Mouse (Mus musculus) kidney, embryonic 14.5 days (tissue): ENCODE measurements around the gene Eef1g. TPM values are rescaled to one million over a fixed set of nuclear protein-coding genes. Genes with fewer than 3 reads are reported as not detected.

Experiments
- ATAC-seq: fragments of 200-750 bp; cut with Nextera tagmentation; 2 replicates; pipeline ENCODE4 v1.8.0; 2017; ENCODE audit warnings: moderate number of reproducible peaks, mild to moderate bottlenecking, moderate TSS enrichment, moderate library complexity; ENCODE audit not compliant: low FRiP score, low TSS enrichment
- H3K27ac ChIP-seq: fragments of 300-500 bp; sonication (generic); 2 replicates; pipeline ENCODE4 v1.5.1; 2014; ENCODE audit warnings: low read depth, mild to moderate bottlenecking, low read length, moderate library complexity, mixed read lengths
- H3K27me3 ChIP-seq: fragments of 300-500 bp; sonication (generic); 2 replicates; pipeline ENCODE4 v1.6.1; 2014; ENCODE audit warnings: mild to moderate bottlenecking, low read length; ENCODE audit not compliant: control insufficient read depth, insufficient read depth
- H3K36me3 ChIP-seq: fragments of 300-500 bp; sonication (generic); 2 replicates; pipeline ENCODE4 v1.6.1; 2014; ENCODE audit warnings: low read length, mixed read lengths; ENCODE audit not compliant: control insufficient read depth, insufficient read depth
- H3K4me1 ChIP-seq: fragments of 300-500 bp; sonication (generic); 2 replicates; pipeline ENCODE4 v1.6.1; 2014; ENCODE audit warnings: low read length, mixed read lengths; ENCODE audit not compliant: control insufficient read depth, insufficient read depth
- H3K4me2 ChIP-seq: fragments of 300-500 bp; sonication (generic); replicated peaks from 2 replicates; pipeline ENCODE4 v1.6.1; 2014; ENCODE audit warnings: low read depth, mild to moderate bottlenecking, low read length
- H3K4me3 ChIP-seq: fragments of 300-500 bp; sonication (generic); 2 replicates; pipeline ENCODE4 v1.5.1; 2014; ENCODE audit warnings: mild to moderate bottlenecking, low read length
- H3K9ac ChIP-seq: fragments of 300-500 bp; sonication (generic); 2 replicates; pipeline ENCODE4 v1.6.1; 2014; ENCODE audit warnings: low read depth, mild to moderate bottlenecking, low read length, moderate library complexity
- H3K9me3 ChIP-seq: fragments of 300-500 bp; sonication (generic); 2 replicates; pipeline ENCODE4 v1.6.1; 2016; ENCODE audit warnings: low read length; ENCODE audit not compliant: control insufficient read depth
- WGBS: fragments of 180-500 bp; shearing (Covaris S2); extraction: QIAGEN DNeasy Blood & Tissue Kit; methylation state at CpG from one replicate; pipeline ENCODE4 v1.1.7; 2014; 5-methylcytosine and 5-hydroxymethylcytosine counted together
- polyA plus RNA-seq: library from polyadenylated mRNA; unstranded; fragments of >200 nt; fragmentation: Nextera tagmentation; extraction: Ambion mirVana; gene quantifications from 2 replicates; pipeline ENCODE4 v1.2.1, GENCODE M21; 2014

Gene Eef1g
- 479 and 516 TPM in 2 replicates for polyA plus RNA-seq

DNA sequence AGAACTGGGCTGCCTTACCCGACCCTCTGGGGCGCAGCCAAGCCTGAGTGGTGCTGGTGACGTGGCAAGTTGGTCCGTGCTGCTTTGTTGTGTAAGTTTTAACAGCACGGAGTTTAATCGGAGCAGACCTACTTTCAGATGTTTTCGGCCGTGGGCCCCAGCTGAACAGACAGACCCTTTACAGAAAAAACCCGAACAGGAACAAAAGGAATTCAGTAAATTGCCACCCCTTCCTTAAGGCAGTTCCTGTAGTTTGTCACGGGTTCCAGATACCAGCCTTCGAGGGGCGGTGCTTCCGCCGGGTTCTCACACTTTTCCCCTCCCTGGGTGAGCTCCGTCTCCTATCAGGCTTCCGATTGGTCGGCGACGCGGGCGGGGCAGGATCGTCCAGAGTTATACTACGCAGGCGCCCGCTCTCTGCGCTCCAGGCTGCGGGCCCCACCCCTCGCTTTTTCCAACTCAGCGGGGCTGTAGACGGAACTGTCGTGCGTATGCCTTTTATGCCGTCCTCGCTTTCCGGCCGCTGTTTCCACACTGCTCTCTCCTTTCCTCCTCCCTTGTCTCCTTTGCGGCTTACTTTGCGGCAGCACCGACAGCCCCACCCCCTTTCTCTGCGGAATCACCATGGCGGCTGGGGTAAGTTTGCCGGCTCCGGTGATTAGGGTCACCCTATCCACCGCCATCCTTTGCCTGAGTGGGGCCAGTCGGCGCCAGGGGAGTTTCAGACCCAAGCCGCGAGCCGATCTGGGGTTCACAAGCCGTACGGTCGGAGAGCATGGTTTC, at the start of gene Eef1g:
Gene Eef1g, plus strand, starts transcription at position 452 of the 783 bp plus-strand sequence.
- Histone ChIP-seq H3K9me3 (no peaks in the 10 kb centered on the region), H3K27me3 (no peaks in the 10 kb centered on the region), H3K9ac (peak within 1 kb of the TSS; percentile 87), H3K4me1 (peaks cover 4% of the 10 kb centered on the region; the same call in 1 of the 2 replicates), H3K36me3 (peaks cover 75% of the 10 kb centered on the region), H3K4me2 (peak within 1 kb of the TSS; percentile 47), H3K4me3 (peak within 1 kb of the TSS; percentile 72), H3K27ac (peak within 1 kb of the TSS; percentile 87)
- ATAC-seq: peak; percentile 99
- under 1% methylated on average over 52 of the region's 52 CpGs for WGBS

- H3K27ac ChIP-seq: no peak overlapping the region
- ATAC-seq: no peak
- no peak overlapping the region for H3K9ac ChIP-seq
- no peak overlapping the region for H3K4me3 ChIP-seq
- WGBS: 96% methylated on average over 3 of the region's 3 CpGs
- peaks cover 10% of the 10 kb centered on the region; the same call in 1 of the 2 replicates for H3K4me1 ChIP-seq
- peaks cover 36% of the 10 kb centered on the region for H3K36me3 ChIP-seq
- no peaks in the 10 kb centered on the region for H3K9me3 ChIP-seq
- no peak overlapping the region for H3K4me2 ChIP-seq
- H3K27me3 ChIP-seq: no peaks in the 10 kb centered on the region
Measured at GRCm38 (mm10) chr19:8919000-8919399, 47.8 kb upstream of the Eef1g start.

DNA sequence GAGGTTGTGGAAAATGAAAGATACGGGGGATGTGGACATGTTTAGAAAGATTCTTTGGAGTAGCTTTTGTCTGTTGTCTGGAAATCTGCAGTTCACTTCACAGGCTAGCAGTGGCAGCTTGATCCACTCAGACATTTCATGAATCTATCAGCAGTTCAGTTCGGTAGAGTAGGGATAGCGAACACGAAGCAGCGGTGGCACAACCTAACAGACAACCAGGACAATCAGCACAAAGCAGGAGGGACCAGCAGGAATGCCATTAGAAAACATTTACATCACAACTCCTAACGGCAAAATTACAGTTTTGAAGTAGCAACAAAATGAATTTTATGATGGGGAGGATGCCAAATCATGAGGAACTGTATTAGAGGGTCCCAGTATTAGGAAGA, 47.2 kb upstream of the Eef1g start:
- no peaks in the 10 kb centered on the region for H3K9me3 ChIP-seq
- no peak; the same call in 1 of the 2 replicates for ATAC-seq
- H3K9ac ChIP-seq: peak overlapping the region; percentile 68; the same call in 1 of the 2 replicates
- H3K4me1 ChIP-seq: peaks cover 10% of the 10 kb centered on the region; the same call in 1 of the 2 replicates
- peak overlapping the region; percentile 72; the same call in 1 of the 2 replicates for H3K4me3 ChIP-seq
- peak overlapping the region; percentile 68 for H3K4me2 ChIP-seq
- WGBS: 63% methylated on average over 6 of the region's 6 CpGs
- H3K36me3 ChIP-seq: peaks cover 32% of the 10 kb centered on the region
- no peaks in the 10 kb centered on the region for H3K27me3 ChIP-seq
- H3K27ac ChIP-seq: peak overlapping the region; percentile 82

DNA sequence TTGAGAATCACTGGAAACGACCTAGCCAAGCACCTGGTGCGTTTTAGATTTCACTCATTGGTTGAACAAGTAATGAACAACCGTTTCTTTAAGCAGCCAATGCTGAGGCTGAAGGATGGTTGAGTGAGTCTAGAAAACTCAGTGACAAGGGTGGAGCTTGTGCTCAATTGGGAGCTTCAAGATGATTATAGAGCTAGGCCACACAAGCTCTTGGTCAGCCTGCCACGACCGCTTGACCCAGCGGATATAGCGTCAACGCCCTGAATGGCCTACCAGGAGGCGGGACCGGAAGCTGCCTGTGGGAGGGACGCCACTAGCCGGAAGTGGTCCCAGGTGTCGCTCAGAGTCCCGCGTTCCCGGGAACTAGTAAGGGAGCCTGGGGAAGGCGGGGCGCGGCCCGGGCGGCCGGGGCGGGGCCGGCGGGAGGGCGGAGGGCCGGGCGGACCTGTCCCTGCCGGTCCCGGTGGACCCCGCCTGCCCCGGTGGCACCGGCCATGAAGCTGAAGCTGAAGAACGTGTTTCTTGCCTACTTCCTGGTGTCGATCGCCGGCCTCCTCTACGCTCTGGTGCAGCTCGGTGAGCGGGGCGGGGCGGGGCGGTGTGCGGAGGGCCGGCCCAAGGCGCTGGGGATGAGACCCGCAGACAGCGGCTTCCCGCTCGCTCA, 46.6 kb upstream of the Eef1g start, which contains the start of gene B3gat3:
Gene B3gat3, plus strand, starts transcription at position 302 of the 664 bp plus-strand sequence.
- H3K27ac ChIP-seq: peak within 1 kb of the TSS; percentile 82
- peaks cover 27% of the 10 kb centered on the region for H3K36me3 ChIP-seq
- 2% methylated on average over 47 of the region's 50 CpGs for WGBS
- ATAC-seq: peak; percentile 98
- H3K27me3 ChIP-seq: no peaks in the 10 kb centered on the region
- peaks cover 10% of the 10 kb centered on the region; the same call in 1 of the 2 replicates for H3K4me1 ChIP-seq
- peak within 1 kb of the TSS; percentile 68 for H3K9ac ChIP-seq
- peak within 1 kb of the TSS; percentile 68 for H3K4me2 ChIP-seq
- H3K4me3 ChIP-seq: peak within 1 kb of the TSS; percentile 72
- H3K9me3 ChIP-seq: no peaks in the 10 kb centered on the region

DNA sequence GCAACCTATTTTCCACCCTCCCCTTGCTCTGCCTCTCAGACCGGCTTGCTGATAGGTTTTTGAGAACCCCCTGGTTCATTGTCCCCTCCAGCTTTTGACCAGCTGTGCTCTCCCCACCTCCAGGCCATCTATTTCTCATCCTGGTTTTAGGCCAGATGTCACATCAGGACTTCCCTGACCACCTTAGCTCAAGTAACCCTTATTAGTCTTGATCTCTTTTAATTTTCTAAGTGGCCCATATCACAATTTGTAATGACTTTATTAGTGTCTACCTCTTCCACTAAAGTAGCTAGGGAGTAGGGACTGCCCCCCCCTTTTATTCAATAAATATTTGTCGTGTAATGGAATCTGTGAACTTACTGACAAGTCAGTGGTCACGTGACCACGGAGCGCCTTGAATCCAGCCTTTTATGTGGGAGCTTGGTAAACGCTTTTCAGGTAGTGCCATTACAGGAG, 46.0 kb upstream of the Eef1g start:
- Histone ChIP-seq H3K9me3 (no peaks in the 10 kb centered on the region), H3K27me3 (no peaks in the 10 kb centered on the region), H3K4me2 (peak overlapping the region; percentile 68), H3K27ac (peak overlapping the region; percentile 82), H3K4me3 (peak overlapping the region; percentile 72), H3K9ac (peak overlapping the region; percentile 68), H3K36me3 (peaks cover 25% of the 10 kb centered on the region), H3K4me1 (peaks cover 10% of the 10 kb centered on the region; the same call in 1 of the 2 replicates)
- under 1% methylated on average over 6 of the region's 6 CpGs for WGBS
- ATAC-seq: no peak

DNA sequence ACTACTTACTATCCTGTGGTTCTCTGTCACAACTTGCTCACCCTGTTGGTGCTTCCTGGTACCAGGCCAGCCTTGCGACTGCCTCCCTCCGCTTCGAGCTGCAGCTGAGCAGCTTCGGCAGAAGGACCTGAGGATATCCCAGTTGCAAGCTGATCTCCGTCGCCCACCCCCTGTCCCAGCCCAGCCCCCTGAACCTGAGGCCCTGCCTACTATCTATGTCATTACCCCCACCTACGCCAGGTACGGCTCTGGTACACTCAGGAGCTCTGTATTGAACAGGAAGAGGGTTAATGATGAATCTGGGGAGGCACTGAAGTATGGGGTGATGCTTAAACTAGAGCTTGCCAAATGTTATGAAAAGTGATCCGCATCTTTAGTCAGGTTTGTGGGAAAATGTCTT, 45.1 kb upstream of the Eef1g start:
- 0 out of 2 replicates have a peak overlapping the region, but pooled peaks have one; percentile 72 for H3K4me3 ChIP-seq
- WGBS: 80% methylated on average over 9 of the region's 9 CpGs
- no peak overlapping the region for H3K9ac ChIP-seq

DNA sequence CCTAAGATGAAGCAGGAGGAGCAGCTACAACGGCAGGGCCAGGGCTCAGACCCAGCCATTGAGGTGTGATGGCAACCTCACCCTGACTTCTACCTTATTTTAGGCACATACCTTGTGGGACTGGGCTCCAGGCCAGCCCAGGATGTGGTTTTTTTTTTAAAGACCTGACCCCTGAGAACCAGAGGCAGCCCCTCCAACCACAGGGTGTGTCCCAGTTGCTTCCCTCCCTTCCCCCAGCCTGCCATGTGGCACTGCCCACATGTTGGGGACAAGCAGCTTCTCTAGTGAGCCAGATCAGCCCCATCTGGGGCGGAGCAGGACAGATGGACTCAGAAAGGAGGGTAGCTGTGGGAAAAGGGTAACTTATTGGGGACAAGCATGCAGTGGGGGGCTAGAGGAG, 40.1 kb upstream of the Eef1g start:
- Histone ChIP-seq H3K4me3 (no peak overlapping the region), H3K9me3 (no peaks in the 10 kb centered on the region), H3K9ac (no peak overlapping the region), H3K4me1 (peaks cover 17% of the 10 kb centered on the region), H3K27me3 (no peaks in the 10 kb centered on the region), H3K27ac (no peak overlapping the region), H3K36me3 (peaks cover 34% of the 10 kb centered on the region; the same call in 1 of the 2 replicates), H3K4me2 (no peak overlapping the region)
- WGBS: 100% methylated on average over 2 of the region's 2 CpGs
- ATAC-seq: no peak

More for the DNA sequence above, 45.1 kb upstream of the Eef1g start:
- Histone ChIP-seq H3K27me3 (no peaks in the 10 kb centered on the region), H3K27ac (no peak overlapping the region), H3K9me3 (no peaks in the 10 kb centered on the region), H3K4me2 (peak overlapping the region; percentile 68), H3K4me1 (peaks cover 10% of the 10 kb centered on the region; the same call in 1 of the 2 replicates), H3K36me3 (peaks cover 25% of the 10 kb centered on the region; the same call in 1 of the 2 replicates)
- no peak for ATAC-seq

GRCm38 (mm10) chr19:8927891-8928525, 38.8 kb upstream of the Eef1g start:
- Histone ChIP-seq H3K9ac (no peak overlapping the region), H3K4me2 (no peak overlapping the region), H3K27ac (no peak overlapping the region), H3K4me3 (no peak overlapping the region), H3K27me3 (no peaks in the 10 kb centered on the region), H3K9me3 (no peaks in the 10 kb centered on the region), H3K36me3 (peaks cover 35% of the 10 kb centered on the region), H3K4me1 (peaks cover 16% of the 10 kb centered on the region)
- 87% methylated on average over 12 of the region's 12 CpGs for WGBS
- ATAC-seq: no peak
